13 mouse cellular contexts compared by ENCODE assay signal in genomic region chr7:128538196-128538595, GRCm38 (mm10). TPM values are rescaled to one million over a fixed set of nuclear protein-coding genes. Genes with fewer than 3 reads are reported as not detected.
DNase-seq lines count a peak whose midpoint lies in the region; ATAC-seq and TF ChIP-seq lines count a peak whose summit lies in the region.
"Had no signal": no experiment of that assay in that cellular context is flagged by ENCODE, and none has a peak within 500 bp of the region (broad histone marks: within the 10 kb centered on the region; RNA-seq: fewer than 3 reads in every experiment).

No protein-coding gene starts in this region.

- peak overlapping the region; percentile 99 for H3K27ac ChIP-seq in gastrocnemius, adult 2 months
- peak overlapping the region; percentile 48; the same call in 1 of the 2 replicates for H3K27ac ChIP-seq in hindbrain, postnatal 0 days
- no peak overlapping the region for H3K27ac ChIP-seq in hindbrain, embryonic 11.5 days (ENCODE audit: low read depth, low read length)
- H3K27ac ChIP-seq in embryonic facial prominence, embryonic 15.5 days (replicated peaks), result peak overlapping the region; percentile 58; the same call in 1 of the 2 replicates
- H3K27ac ChIP-seq: hindbrain, embryonic 10.5 days had no signal

- H3K4me1 ChIP-seq in hindbrain, postnatal 0 days (ENCODE audit: insufficient read depth, low read length), result peaks cover 35% of the 10 kb centered on the region
- no peaks in the 10 kb centered on the region for H3K4me1 ChIP-seq in hindbrain, embryonic 11.5 days (replicated peaks; ENCODE audit: control insufficient read depth, insufficient read depth, low read length)
- H3K4me1 ChIP-seq in embryonic facial prominence, embryonic 15.5 days, result peaks cover 61% of the 10 kb centered on the region

- intact Hi-C loops in gastrocnemius, adult 2 months (cut with DNase I), result no loop called here
- intact Hi-C loops in gastrocnemius, postnatal 36 days (cut with DNase I), result no loop called here
- intact Hi-C loops in heart, postnatal 10 days (cut with DNase I), result loop anchor here (2.0 kb wide), 1 partner anchor 13 kb away; no protein-coding TSS in a partner anchor
- intact Hi-C loops in left cerebral cortex, postnatal 4 days (cut with DNase I), result no loop called here

- H3K9ac ChIP-seq in hindbrain, postnatal 0 days (replicated peaks; ENCODE audit: low read length), result no peak overlapping the region
- no peak overlapping the region for H3K9ac ChIP-seq in hindbrain, embryonic 11.5 days (ENCODE audit: low read depth, low read length)
- no peak overlapping the region for H3K9ac ChIP-seq in embryonic facial prominence, embryonic 15.5 days

- H3K4me2 ChIP-seq in hindbrain, postnatal 0 days (ENCODE audit: low read depth, low read length), result no peak overlapping the region
- H3K4me2 ChIP-seq in hindbrain, embryonic 11.5 days (replicated peaks; ENCODE audit: low read depth, low read length), result no peak overlapping the region
- H3K4me2 ChIP-seq in embryonic facial prominence, embryonic 15.5 days (replicated peaks), result no peak overlapping the region
- H3K4me2 ChIP-seq: liver, embryonic 11.5 days had no signal

- ATAC-seq in hindbrain, postnatal 0 days, result no peak
- ATAC-seq in hindbrain, embryonic 11.5 days (ENCODE audit: low FRiP score), result no peak
- no peak for ATAC-seq in embryonic facial prominence, embryonic 15.5 days (ENCODE audit: insufficient number of reproducible peaks, low FRiP score, low TSS enrichment, low read depth)

- no peaks in the 10 kb centered on the region for H3K36me3 ChIP-seq in hindbrain, postnatal 0 days (ENCODE audit: insufficient read depth, low read length)
- H3K36me3 ChIP-seq in hindbrain, embryonic 11.5 days (ENCODE audit: control insufficient read depth, insufficient read depth, low read length), result no peaks in the 10 kb centered on the region
- H3K36me3 ChIP-seq in embryonic facial prominence, embryonic 15.5 days, result peaks cover 24% of the 10 kb centered on the region

- H3K27me3 ChIP-seq in hindbrain, postnatal 0 days (ENCODE audit: insufficient read depth, low read length), result no peaks in the 10 kb centered on the region
- H3K27me3 ChIP-seq in hindbrain, embryonic 11.5 days (ENCODE audit: control insufficient read depth, insufficient read depth, low read length), result no peaks in the 10 kb centered on the region
- H3K27me3 ChIP-seq in embryonic facial prominence, embryonic 15.5 days, result no peaks in the 10 kb centered on the region
- H3K27me3 ChIP-seq: megakaryocyte, embryonic 14.5 days had no signal

- no peak for TF ChIP-seq CTCF in gastrocnemius, adult 2 months (IDR thresholded peaks at IDR 0.05)
- TF ChIP-seq CTCF in hindbrain, postnatal 0 days (IDR thresholded peaks at IDR 0.05; ENCODE audit: low read depth), result no peak

- 64% methylated on average over 4 of the region's 4 CpGs for WGBS in hindbrain, postnatal 0 days
- 69% methylated on average over 4 of the region's 4 CpGs for WGBS in hindbrain, embryonic 11.5 days
- 55% methylated on average over 4 of the region's 4 CpGs for WGBS in embryonic facial prominence, embryonic 15.5 days

- H3K9me3 ChIP-seq in hindbrain, postnatal 0 days (ENCODE audit: low read length), result no peaks in the 10 kb centered on the region
- no peaks in the 10 kb centered on the region for H3K9me3 ChIP-seq in hindbrain, embryonic 11.5 days (ENCODE audit: control insufficient read depth, low read length)
- H3K9me3 ChIP-seq in embryonic facial prominence, embryonic 15.5 days (replicated peaks), result no peaks in the 10 kb centered on the region
- H3K9me3 ChIP-seq: hindbrain, embryonic 10.5 days; megakaryocyte, embryonic 14.5 days had no signal

- peak; percentile 69 for DNase-seq in gastrocnemius, adult 2 months
- no peak for DNase-seq in gastrocnemius, postnatal 36 days
- DNase-seq in hindbrain, postnatal 0 days (ENCODE audit: low spot score), result no peak
- no peak for DNase-seq in hindbrain, embryonic 11.5 days (ENCODE audit: low spot score)
- DNase-seq in heart, postnatal 10 days, result peak; percentile 43 to 56
- DNase-seq in layer of hippocampus, adult 9-11 months, result no peak
- no peak for DNase-seq in left cerebral cortex, postnatal 4 days
- DNase-seq: cerebellum, postnatal 14 days; thymus, postnatal 36 days had no signal

- peak overlapping the region; percentile 33 for H3K4me3 ChIP-seq in gastrocnemius, adult 2 months
- H3K4me3 ChIP-seq in hindbrain, postnatal 0 days (ENCODE audit: low read length), result no peak overlapping the region
- H3K4me3 ChIP-seq in hindbrain, embryonic 11.5 days (ENCODE audit: low read depth, low read length), result no peak overlapping the region
- H3K4me3 ChIP-seq in embryonic facial prominence, embryonic 15.5 days (replicated peaks), result no peak overlapping the region
- H3K4me3 ChIP-seq: hindbrain, embryonic 10.5 days; megakaryocyte, embryonic 14.5 days had no signal

RNA-seq across cellular contexts. Expression of gene Bag3, which starts 14.8 kb away (rescaled TPM):
- total RNA-seq in gastrocnemius, adult 2 months (2021), result 100 to 1,000 TPM; 133 to 186 TPM
- total RNA-seq in gastrocnemius, postnatal 36 days (2021), result 100 to 1,000 TPM; 130 to 132 TPM
- total RNA-seq in hindbrain, postnatal 0 days (2014; rRNA removed), result 4.5 and 6.7 TPM in 2 replicates
- polyA plus RNA-seq in hindbrain, postnatal 0 days (2015; fragmentation: Nextera tagmentation; extraction: Ambion mirVana), result 4.7 and 5.2 TPM in 2 replicates
- 4.3 and 5.6 TPM in 2 replicates for polyA plus RNA-seq in hindbrain, embryonic 11.5 days (2014; fragmentation: Nextera tagmentation; extraction: Ambion mirVana)
- 22.1 and 22.5 TPM in 2 replicates for polyA plus RNA-seq in embryonic facial prominence, embryonic 15.5 days (2015; fragmentation: Nextera tagmentation; extraction: Ambion mirVana)
- 100 to 1,000 TPM; 157 to 160 TPM for total RNA-seq in heart, postnatal 10 days (2021)
- 1 to 10 TPM; 3.8 to 4.4 TPM for total RNA-seq in left cerebral cortex, postnatal 4 days (2021)

Comparison
In these comparisons a context has a peak if more than half of its experiments do, and no peak if none do; other contexts are left out.
1. DNase-seq: peak in gastrocnemius, adult 2 months (single experiment) and heart, postnatal 10 days (2 of 2); none in gastrocnemius, postnatal 36 days (0 of 2), hindbrain, postnatal 0 days (single experiment), hindbrain, embryonic 11.5 days (single experiment), layer of hippocampus, adult 9-11 months (single experiment) and left cerebral cortex, postnatal 4 days (single experiment).
2. RNA of gene Bag3, which starts 14.8 kb away (total RNA-seq): 133 to 186 TPM in gastrocnemius, adult 2 months, 157 to 160 TPM in heart, postnatal 10 days and 130 to 132 TPM in gastrocnemius, postnatal 36 days; 4.5 to 6.7 TPM in hindbrain, postnatal 0 days and 3.8 to 4.4 TPM in left cerebral cortex, postnatal 4 days; every median in the first group is over 10 times any median in the second.